Mouse (Mus musculus) ES-E14 (cell line): ENCODE results near the gene Ifng.
A peak's percentile ranks its signal among the peaks of the same experiment; 100 is the strongest.

ENCODE experiments used
- CHD2 ChIP-seq: IDR thresholded peaks from 2 replicates; pipeline ENCODE4 v1.6.1; 2014; ENCODE audit warnings: mild to moderate bottlenecking, low read depth, low read length, inconsistent platforms
- HCFC1 ChIP-seq: IDR thresholded peaks from 2 replicates; pipeline ENCODE4 v1.6.1; 2012; ENCODE audit warnings: low read length, inconsistent platforms, borderline replicate concordance; ENCODE audit not compliant: insufficient read depth
- ZC3H11A ChIP-seq: IDR thresholded peaks from 2 replicates; pipeline ENCODE4 v1.6.1; 2012; ENCODE audit warnings: low read depth, mild to moderate bottlenecking, inconsistent platforms, low read length, borderline replicate concordance

DNA sequence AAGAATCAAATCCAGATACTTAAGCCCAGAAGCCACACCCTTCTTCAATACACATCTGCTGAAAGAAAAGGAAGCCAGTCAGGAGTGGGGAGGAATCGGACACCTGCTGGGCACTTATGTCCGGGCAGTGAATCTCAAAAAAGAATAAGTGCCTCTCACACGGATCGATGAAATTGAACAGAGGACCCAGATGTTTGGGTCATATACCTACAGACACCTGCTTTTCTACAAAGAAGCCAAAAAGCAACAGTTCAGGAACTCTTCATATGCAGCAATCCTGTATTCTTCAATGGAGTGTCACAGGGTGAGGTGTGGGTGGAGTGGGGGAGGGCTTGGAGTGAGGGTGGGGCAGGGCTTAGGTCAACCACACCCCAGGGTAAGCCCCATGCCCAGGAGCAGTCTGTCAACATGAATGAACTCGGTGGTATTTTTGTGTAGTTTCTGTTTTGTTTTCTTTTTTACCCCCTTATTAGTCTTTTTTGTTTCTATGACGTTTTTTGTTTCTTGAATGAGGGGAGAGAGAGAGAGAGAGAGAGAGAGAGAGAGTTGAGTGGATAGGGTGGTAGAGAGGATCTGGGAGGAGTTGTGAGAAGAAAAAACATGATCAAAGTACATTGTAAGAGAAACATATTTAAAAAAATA lies 20.4 kb downstream of the Ifng start:
- no peak for TF ChIP-seq HCFC1
- TF ChIP-seq CHD2 = 0 out of 2 replicates have a peak, but pooled peaks have one; percentile 61
- TF ChIP-seq ZC3H11A = no peak
